Mouse (Mus musculus): ENCODE data around the gene Spty2d1. TPM values are rescaled to one million over a fixed set of nuclear protein-coding genes. Genes with fewer than 3 reads are reported as not detected.
"Not testable (repeated sequence)": the region's sequence is repeated elsewhere in the genome, so short reads cannot be mapped to it uniquely, and the experiment has no call there.

Gene Spty2d1
- polyA plus RNA-seq, 1 experiment from 2014 or later, result 14.0 TPM

GRCm38 (mm10) chr7:47027520-47027919 lies 19.3 kb upstream of the Spty2d1 start:
- no peak overlapping the region for H3K27ac ChIP-seq (ENCODE audit: low read depth, low read length)
- H3K9ac ChIP-seq (ENCODE audit: low read length), result no peak overlapping the region
- 96% methylated on average over 1 of the region's 1 CpGs for WGBS
- no peaks in the 10 kb centered on the region for H3K36me3 ChIP-seq (ENCODE audit: control insufficient read depth, insufficient read depth, low read length)
- DNase-seq (ENCODE audit: low spot score), result no peak
- no peak overlapping the region for H3K4me3 ChIP-seq (ENCODE audit: low read depth, low read length)
- H3K4me1 ChIP-seq (replicated peaks; ENCODE audit: control insufficient read depth, insufficient read depth, low read length), result no peaks in the 10 kb centered on the region
- ATAC-seq (replicated peaks; ENCODE audit: low FRiP score), result no peak
- no peak overlapping the region for H3K4me2 ChIP-seq (ENCODE audit: low read depth, low read length, severe bottlenecking)
- H3K9me3 ChIP-seq (ENCODE audit: control insufficient read depth, low read length), result no peaks in the 10 kb centered on the region
- H3K27me3 ChIP-seq (ENCODE audit: control insufficient read depth, insufficient read depth, low read length), result no peaks in the 10 kb centered on the region

- not testable (repeated sequence) for H3K9ac ChIP-seq (ENCODE audit: low read length); H3K27ac ChIP-seq (ENCODE audit: low read depth, low read length); H3K36me3 ChIP-seq (ENCODE audit: control insufficient read depth, insufficient read depth, low read length); H3K27me3 ChIP-seq (ENCODE audit: control insufficient read depth, insufficient read depth, low read length); DNase-seq (ENCODE audit: low spot score); H3K4me2 ChIP-seq (ENCODE audit: low read depth, low read length, severe bottlenecking); H3K4me3 ChIP-seq (ENCODE audit: low read depth, low read length); ATAC-seq (replicated peaks; ENCODE audit: low FRiP score); H3K4me1 ChIP-seq (replicated peaks; ENCODE audit: control insufficient read depth, insufficient read depth, low read length); H3K9me3 ChIP-seq (ENCODE audit: control insufficient read depth, low read length)
- 86% methylated on average over 3 of the region's 3 CpGs for WGBS
Measured at GRCm38 (mm10) chr7:47026899-47027298, 18.7 kb upstream of the Spty2d1 start.

- Histone ChIP-seq H3K4me3 (ENCODE audit: low read depth, low read length) (no peak overlapping the region), H3K27me3 (ENCODE audit: control insufficient read depth, insufficient read depth, low read length) (no peaks in the 10 kb centered on the region), H3K9ac (ENCODE audit: low read length) (no peak overlapping the region), H3K36me3 (ENCODE audit: control insufficient read depth, insufficient read depth, low read length) (no peaks in the 10 kb centered on the region), H3K9me3 (ENCODE audit: control insufficient read depth, low read length) (no peaks in the 10 kb centered on the region), H3K4me2 (ENCODE audit: low read depth, low read length, severe bottlenecking) (no peak overlapping the region), H3K4me1 (replicated peaks; ENCODE audit: control insufficient read depth, insufficient read depth, low read length) (no peaks in the 10 kb centered on the region), H3K27ac (ENCODE audit: low read depth, low read length) (no peak overlapping the region)
- DNase-seq (ENCODE audit: low spot score) (no peak), ATAC-seq (replicated peaks; ENCODE audit: low FRiP score) (no peak)
- 82% methylated on average over 9 of the region's 9 CpGs for WGBS
Measured at GRCm38 (mm10) chr7:47025429-47025828, 17.2 kb upstream of the Spty2d1 start.

- Histone ChIP-seq H3K27ac (ENCODE audit: low read depth, low read length) (no peak overlapping the region), H3K4me2 (ENCODE audit: low read depth, low read length, severe bottlenecking) (no peak overlapping the region), H3K4me1 (replicated peaks; ENCODE audit: control insufficient read depth, insufficient read depth, low read length) (no peaks in the 10 kb centered on the region), H3K9ac (ENCODE audit: low read length) (no peak overlapping the region), H3K27me3 (ENCODE audit: control insufficient read depth, insufficient read depth, low read length) (no peaks in the 10 kb centered on the region), H3K4me3 (ENCODE audit: low read depth, low read length) (no peak overlapping the region), H3K36me3 (ENCODE audit: control insufficient read depth, insufficient read depth, low read length) (no peaks in the 10 kb centered on the region), H3K9me3 (ENCODE audit: control insufficient read depth, low read length) (no peaks in the 10 kb centered on the region)
- DNase-seq (ENCODE audit: low spot score) (no peak), ATAC-seq (replicated peaks; ENCODE audit: low FRiP score) (no peak)
- 90% methylated on average over 7 of the region's 7 CpGs for WGBS
Measured at GRCm38 (mm10) chr7:47024454-47024853, 16.2 kb upstream of the Spty2d1 start.

DNA sequence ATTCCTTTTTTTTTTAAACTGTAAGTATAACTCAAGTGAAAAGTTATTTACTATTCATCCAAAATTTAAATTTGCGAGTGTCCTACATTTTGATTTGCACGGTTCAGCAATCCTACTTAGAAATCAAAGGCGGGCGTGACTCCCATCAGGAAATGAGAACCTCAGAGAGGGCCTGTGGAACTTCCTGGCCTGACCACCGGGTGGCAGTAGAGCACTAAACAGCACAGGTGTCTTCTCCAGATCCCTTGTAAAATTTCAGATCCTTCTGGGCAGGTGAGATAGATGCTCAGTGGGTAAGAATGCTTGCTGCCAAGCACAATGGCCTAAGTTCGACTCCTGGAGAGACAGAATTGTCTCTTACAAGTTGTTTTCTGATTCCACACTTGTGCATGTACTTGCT lies 15.3 kb upstream of the Spty2d1 start:
- ATAC-seq (replicated peaks; ENCODE audit: low FRiP score) (no peak), DNase-seq (ENCODE audit: low spot score) (peak; percentile 91)
- no peaks in the 10 kb centered on the region for H3K4me1 ChIP-seq (replicated peaks; ENCODE audit: control insufficient read depth, insufficient read depth, low read length)

DNA sequence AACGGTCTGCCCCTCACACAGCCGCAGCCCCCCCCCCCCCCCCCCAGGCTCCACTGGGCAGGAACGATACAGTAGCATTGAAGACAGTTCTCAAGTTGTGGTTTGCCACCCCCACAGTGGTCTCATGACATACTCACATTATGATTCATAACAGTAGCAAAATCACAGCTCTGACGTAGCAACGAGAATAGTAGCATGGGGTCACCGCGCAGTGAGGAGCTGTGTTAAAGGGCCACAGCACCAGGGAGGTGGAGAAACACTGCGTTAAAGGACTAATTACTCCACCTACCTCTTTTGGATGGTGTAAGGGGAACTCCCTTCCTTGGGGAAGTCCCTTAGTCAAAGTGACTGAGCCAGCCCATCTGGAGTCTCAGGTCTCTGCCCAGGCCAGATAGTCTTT lies 14.3 kb upstream of the Spty2d1 start:
- Histone ChIP-seq H3K4me3 (ENCODE audit: low read depth, low read length) (no peak overlapping the region), H3K27me3 (ENCODE audit: control insufficient read depth, insufficient read depth, low read length) (no peaks in the 10 kb centered on the region), H3K4me2 (ENCODE audit: low read depth, low read length, severe bottlenecking) (no peak overlapping the region), H3K9me3 (ENCODE audit: control insufficient read depth, low read length) (no peaks in the 10 kb centered on the region), H3K27ac (ENCODE audit: low read depth, low read length) (no peak overlapping the region), H3K36me3 (ENCODE audit: control insufficient read depth, insufficient read depth, low read length) (no peaks in the 10 kb centered on the region), H3K4me1 (replicated peaks; ENCODE audit: control insufficient read depth, insufficient read depth, low read length) (no peaks in the 10 kb centered on the region), H3K9ac (ENCODE audit: low read length) (no peak overlapping the region)
- DNase-seq (ENCODE audit: low spot score), result no peak
- no peak for ATAC-seq (replicated peaks; ENCODE audit: low FRiP score)
- WGBS, result 78% methylated on average over 8 of the region's 8 CpGs

More for the DNA sequence above, 15.3 kb upstream of the Spty2d1 start:
- Histone ChIP-seq H3K27me3 (ENCODE audit: control insufficient read depth, insufficient read depth, low read length) (no peaks in the 10 kb centered on the region), H3K27ac (ENCODE audit: low read depth, low read length) (no peak overlapping the region), H3K4me2 (ENCODE audit: low read depth, low read length, severe bottlenecking) (no peak overlapping the region), H3K9me3 (ENCODE audit: control insufficient read depth, low read length) (no peaks in the 10 kb centered on the region), H3K4me3 (ENCODE audit: low read depth, low read length) (no peak overlapping the region), H3K9ac (ENCODE audit: low read length) (no peak overlapping the region), H3K36me3 (ENCODE audit: control insufficient read depth, insufficient read depth, low read length) (no peaks in the 10 kb centered on the region)
- 18% methylated on average over 6 of the region's 6 CpGs for WGBS

- WGBS, result 13% methylated on average over 8 of the region's 8 CpGs
- no peaks in the 10 kb centered on the region for H3K27me3 ChIP-seq (ENCODE audit: control insufficient read depth, insufficient read depth, low read length)
- DNase-seq (ENCODE audit: low spot score), result no peak
Measured at GRCm38 (mm10) chr7:47020956-47021355, 12.7 kb upstream of the Spty2d1 start.

GRCm38 (mm10) chr7:47019641-47020040 lies 11.4 kb upstream of the Spty2d1 start:
- Histone ChIP-seq H3K4me3 (ENCODE audit: low read depth, low read length) (no peak overlapping the region), H3K27ac (ENCODE audit: low read depth, low read length) (no peak overlapping the region), H3K9me3 (ENCODE audit: control insufficient read depth, low read length) (no peaks in the 10 kb centered on the region), H3K36me3 (ENCODE audit: control insufficient read depth, insufficient read depth, low read length) (no peaks in the 10 kb centered on the region), H3K27me3 (ENCODE audit: control insufficient read depth, insufficient read depth, low read length) (no peaks in the 10 kb centered on the region), H3K9ac (ENCODE audit: low read length) (no peak overlapping the region), H3K4me2 (ENCODE audit: low read depth, low read length, severe bottlenecking) (no peak overlapping the region), H3K4me1 (replicated peaks; ENCODE audit: control insufficient read depth, insufficient read depth, low read length) (no peaks in the 10 kb centered on the region)
- no peak for DNase-seq (ENCODE audit: low spot score)
- WGBS, result 65% methylated on average over 5 of the region's 5 CpGs
- ATAC-seq (replicated peaks; ENCODE audit: low FRiP score), result no peak

More at GRCm38 (mm10) chr7:47020956-47021355, 12.7 kb upstream of the Spty2d1 start:
- no peaks in the 10 kb centered on the region for H3K36me3 ChIP-seq (ENCODE audit: control insufficient read depth, insufficient read depth, low read length)
- H3K9me3 ChIP-seq (ENCODE audit: control insufficient read depth, low read length), result no peaks in the 10 kb centered on the region
- ATAC-seq (replicated peaks; ENCODE audit: low FRiP score), result no peak
- no peaks in the 10 kb centered on the region for H3K4me1 ChIP-seq (replicated peaks; ENCODE audit: control insufficient read depth, insufficient read depth, low read length)
- H3K9ac ChIP-seq (ENCODE audit: low read length), result no peak overlapping the region
- no peak overlapping the region for H3K4me2 ChIP-seq (ENCODE audit: low read depth, low read length, severe bottlenecking)
- no peak overlapping the region for H3K4me3 ChIP-seq (ENCODE audit: low read depth, low read length)
- H3K27ac ChIP-seq (ENCODE audit: low read depth, low read length), result no peak overlapping the region

GRCm38 (mm10) chr7:47017146-47017545 lies 8.9 kb upstream of the Spty2d1 start:
- no peak overlapping the region for H3K27ac ChIP-seq (ENCODE audit: low read depth, low read length)
- ATAC-seq (replicated peaks; ENCODE audit: low FRiP score), result no peak
- no peaks in the 10 kb centered on the region for H3K4me1 ChIP-seq (replicated peaks; ENCODE audit: control insufficient read depth, insufficient read depth, low read length)
- no peaks in the 10 kb centered on the region for H3K27me3 ChIP-seq (ENCODE audit: control insufficient read depth, insufficient read depth, low read length)
- no peak overlapping the region for H3K4me2 ChIP-seq (ENCODE audit: low read depth, low read length, severe bottlenecking)
- no peaks in the 10 kb centered on the region for H3K9me3 ChIP-seq (ENCODE audit: control insufficient read depth, low read length)
- H3K9ac ChIP-seq (ENCODE audit: low read length), result no peak overlapping the region
- no peak for DNase-seq (ENCODE audit: low spot score)
- H3K36me3 ChIP-seq (ENCODE audit: control insufficient read depth, insufficient read depth, low read length), result no peaks in the 10 kb centered on the region
- 83% methylated on average over 7 of the region's 7 CpGs for WGBS
- H3K4me3 ChIP-seq (ENCODE audit: low read depth, low read length), result no peak overlapping the region
